Mouse (Mus musculus): Measurements from ENCODE around the gene Il33.

The Il33 gene

GRCm38 (mm10) chr19:30000406-30001365 is 75.8 kb downstream of the Il33 start:
- DNase-seq (ENCODE audit: low spot score in 2 of 2), result no peak

- DNase-seq (ENCODE audit: low spot score in 2 of 2), result no peak
Measured at GRCm38 (mm10) chr19:30001550-30001949, 76.6 kb downstream of the Il33 start.

- no peak for DNase-seq (ENCODE audit: low spot score in 2 of 2)
Measured at GRCm38 (mm10) chr19:30003621-30004020, 78.7 kb downstream of the Il33 start, which contains the start of gene Trpd52l3. Trpd52l3 (plus strand) TSS chr19:30003790.

GRCm38 (mm10) chr19:30006371-30006770 is 81.5 kb downstream of the Il33 start:
- no peak for DNase-seq (ENCODE audit: low spot score in 2 of 2)

Data from spleen, postnatal 36 days (tissue).